Mouse (Mus musculus) heart, postnatal 10 days (tissue): Measurements from ENCODE around the gene Naaladl1. TPM values are rescaled to one million over a fixed set of nuclear protein-coding genes. Genes with fewer than 3 reads are reported as not detected.

ENCODE experiments used
- DNase-seq, 2 experiments: peaks; one replicate each; pipeline ENCODE4 v3.0.0; 2021
- intact Hi-C: fragments of 180-260 bp; cut with DNase I; formaldehyde crosslinking; loops from one replicate; pipeline ENCODE4 v1.15.1; 2025
- total RNA-seq, 2 experiments: library from RNA; stranded (reverse); gene quantifications; 2 replicates each; pipeline ENCODE4 v1.2.3; 2021

Naaladl1 gene
- total RNA-seq, 2 experiments from 2014 or later: 0.10 to 0.17 TPM

GRCm38 (mm10) chr19:6079983-6080480, 25.6 kb upstream of the Naaladl1 start, which contains the start of gene Tmem262:
TSS of gene Tmem262 (plus strand) at chr19:6080033.
- intact Hi-C loops: no loop called here
- DNase-seq: no peak

GRCm38 (mm10) chr19:6082156-6082555, 23.4 kb upstream of the Naaladl1 start, which contains the start of gene Gm28374:
TSS of gene Gm28374 (minus strand) at chr19:6082256.
- no peak for DNase-seq
- intact Hi-C loops: no loop called here

GRCm38 (mm10) chr19:6084478-6085248, 20.9 kb upstream of the Naaladl1 start, which contains the start of the genes Zfpl1 and Cdca5:
TSS of gene Zfpl1 (minus strand) at chr19:6084956.
TSS of gene Cdca5 (plus strand) at chr19:6084983.
- intact Hi-C loops: loop anchor here (2.0 kb wide), 1 partner anchor 34 kb away; the partner anchor contains the start of gene Sac3d1

DNA sequence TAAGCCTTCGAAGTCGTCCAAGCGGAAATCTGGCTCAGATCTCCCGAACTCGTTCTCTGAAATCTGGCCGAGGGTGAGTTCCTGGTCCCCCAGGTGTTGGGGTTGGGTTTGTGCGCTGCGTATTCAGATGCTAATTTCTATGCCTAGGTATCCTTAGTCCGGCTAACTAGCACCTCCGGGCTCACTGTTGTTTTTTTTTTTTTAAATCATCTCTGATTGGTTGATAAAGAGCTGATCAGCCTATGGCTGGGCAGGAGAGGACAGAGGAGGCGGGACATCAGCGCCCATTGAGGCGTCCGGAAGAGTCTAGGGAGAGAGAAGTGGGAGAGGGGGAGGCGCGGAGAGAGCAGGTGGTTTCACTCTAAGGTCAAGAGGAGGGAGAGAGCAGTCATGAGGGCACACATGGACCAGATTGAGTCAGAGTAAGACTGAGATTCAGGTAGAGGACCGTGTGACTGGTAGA, 20.1 kb upstream of the Naaladl1 start:
- intact Hi-C loops: loop anchor here (2.0 kb wide), 1 partner anchor 33 kb away; the partner anchor contains the start of gene Sac3d1

More at GRCm38 (mm10) chr19:6084478-6085248, 20.9 kb upstream of the Naaladl1 start, which contains the start of the genes Zfpl1 and Cdca5:
- DNase-seq: peak; percentile 97 to 98

GRCm38 (mm10) chr19:6088841-6089240, 16.7 kb upstream of the Naaladl1 start:
- intact Hi-C loops: no loop called here

More for the DNA sequence above, 20.1 kb upstream of the Naaladl1 start:
- DNase-seq: peak; percentile 44 to 51

GRCm38 (mm10) chr19:6094119-6094518, 11.5 kb upstream of the Naaladl1 start, which contains the start of gene AC131692.1:
TSS of gene AC131692.1 (plus strand) at chr19:6094419.
- intact Hi-C loops: no loop called here
- DNase-seq: no peak

More at GRCm38 (mm10) chr19:6088841-6089240, 16.7 kb upstream of the Naaladl1 start:
- no peak for DNase-seq

- no peak for DNase-seq
- intact Hi-C loops: no loop called here
Measured at GRCm38 (mm10) chr19:6097847-6098246, 7.7 kb upstream of the Naaladl1 start.

DNA sequence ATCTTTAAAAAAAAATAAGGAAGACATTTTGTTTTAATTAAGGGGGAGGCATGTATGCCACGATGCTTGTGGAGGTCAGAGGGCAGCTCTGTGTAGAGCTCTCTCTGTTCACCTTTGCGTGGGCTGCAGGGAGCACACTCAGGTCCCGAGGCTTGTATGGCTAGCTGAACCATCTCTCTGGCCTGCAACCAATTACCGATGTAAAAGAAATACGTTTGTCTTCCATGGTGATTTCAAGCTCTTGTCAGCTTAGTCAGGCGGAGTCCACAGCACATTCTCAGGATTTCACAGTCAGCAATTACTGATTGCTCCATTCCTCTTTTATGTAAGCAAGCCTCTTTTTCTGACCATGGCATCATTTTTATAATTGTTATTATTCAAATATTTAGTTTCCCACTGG, 4.4 kb upstream of the Naaladl1 start:
- DNase-seq: no peak
- intact Hi-C loops: no loop called here

- DNase-seq: peak in 1 of 2 experiments; percentile 24
- intact Hi-C loops: no loop called here
Measured at GRCm38 (mm10) chr19:6102169-6102853, 3.3 kb upstream of the Naaladl1 start.

DNA sequence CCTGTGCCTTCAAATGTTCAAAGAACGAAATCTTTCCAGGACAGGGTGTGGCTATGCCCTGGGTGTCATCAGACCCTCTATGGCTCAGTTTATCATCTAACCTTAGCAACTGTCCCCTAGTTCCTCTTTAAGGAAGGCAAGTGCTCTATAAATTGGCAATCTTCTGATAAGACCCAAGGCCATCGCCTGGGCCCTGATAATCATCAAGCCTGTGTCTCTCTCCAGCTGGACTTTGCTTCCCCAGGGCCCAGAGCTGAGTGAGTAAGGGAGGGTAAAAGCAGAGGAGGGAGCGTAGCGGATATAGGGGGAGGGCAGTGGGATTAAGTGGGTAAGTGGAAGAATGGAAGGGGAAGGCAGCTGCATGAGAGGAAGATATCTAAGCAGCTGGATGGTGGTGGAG, 1.1 kb upstream of the Naaladl1 start:
- DNase-seq: no peak
- intact Hi-C loops: no loop called here

DNA sequence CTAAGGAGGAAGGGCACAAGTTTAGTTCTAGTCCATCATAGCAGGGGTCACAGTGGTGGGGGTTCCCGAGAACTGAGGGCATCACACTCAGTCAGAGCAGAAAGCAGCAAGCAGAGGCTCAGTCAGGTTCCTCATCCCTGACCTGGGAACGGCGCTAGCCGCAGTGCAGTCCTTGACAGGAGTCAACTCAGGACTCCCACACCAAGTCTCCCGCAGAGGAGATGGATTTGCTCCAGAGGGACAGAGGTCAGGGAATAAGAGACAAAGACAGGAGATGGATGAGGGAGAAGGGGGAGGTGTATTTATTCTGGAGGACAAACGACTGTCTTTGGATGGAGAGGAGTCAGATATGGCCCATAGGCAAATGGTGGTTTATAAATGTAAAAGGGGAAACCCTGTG, 7.5 kb downstream of the Naaladl1 start:
- intact Hi-C loops: no loop called here
- DNase-seq: no peak

DNA sequence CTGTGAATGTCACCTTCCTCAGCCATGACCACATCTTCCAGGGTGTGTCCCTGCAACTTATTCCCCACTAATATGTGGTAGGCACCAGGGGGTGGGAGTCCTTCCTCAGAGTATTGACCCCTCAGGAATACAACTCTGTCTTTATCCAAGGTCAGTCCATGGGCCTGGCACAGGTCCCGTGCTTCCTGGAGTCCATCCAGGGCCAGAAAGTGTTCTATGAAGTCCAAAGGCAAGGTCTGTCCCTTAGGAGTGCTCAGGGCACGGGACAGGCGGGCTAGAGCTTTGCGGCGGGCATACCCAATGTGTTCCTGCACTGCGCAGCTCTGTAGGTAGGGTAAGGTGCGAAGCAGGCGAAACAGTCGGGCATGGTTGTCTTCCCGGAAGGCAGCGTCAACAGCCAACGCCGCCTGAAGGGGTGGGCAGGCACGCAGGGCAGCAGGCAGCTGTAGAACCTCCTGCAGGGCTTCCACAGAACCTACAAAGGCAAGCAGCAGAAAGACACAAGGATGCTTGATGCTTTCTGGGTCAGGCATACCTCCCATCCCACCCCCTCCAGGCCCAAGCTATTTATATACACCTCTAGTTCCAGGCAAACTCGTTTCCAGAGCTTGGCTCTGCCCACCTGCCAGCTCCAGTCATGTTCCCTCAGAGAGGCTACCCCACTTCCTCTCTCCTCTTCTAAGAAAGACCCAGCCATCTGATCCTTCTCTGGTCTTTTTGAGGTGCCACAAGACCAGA, 10.7 kb downstream of the Naaladl1 start:
- intact Hi-C loops: no loop called here
- DNase-seq: peak; percentile 34 to 37

- no peak for DNase-seq
- intact Hi-C loops: no loop called here
Measured at GRCm38 (mm10) chr19:6117346-6117985, 11.9 kb downstream of the Naaladl1 start.

- DNase-seq: peak; percentile 93
- intact Hi-C loops: loop anchor here (2.0 kb wide), 1 partner anchor 33 kb away; the partner anchor contains the start of genes Cdca5 and Zfpl1
Measured at GRCm38 (mm10) chr19:6117986-6118676, 12.5 kb downstream of the Naaladl1 start, which contains the start of gene Sac3d1. TSS of gene Sac3d1 (minus strand) at chr19:6118650.

DNA sequence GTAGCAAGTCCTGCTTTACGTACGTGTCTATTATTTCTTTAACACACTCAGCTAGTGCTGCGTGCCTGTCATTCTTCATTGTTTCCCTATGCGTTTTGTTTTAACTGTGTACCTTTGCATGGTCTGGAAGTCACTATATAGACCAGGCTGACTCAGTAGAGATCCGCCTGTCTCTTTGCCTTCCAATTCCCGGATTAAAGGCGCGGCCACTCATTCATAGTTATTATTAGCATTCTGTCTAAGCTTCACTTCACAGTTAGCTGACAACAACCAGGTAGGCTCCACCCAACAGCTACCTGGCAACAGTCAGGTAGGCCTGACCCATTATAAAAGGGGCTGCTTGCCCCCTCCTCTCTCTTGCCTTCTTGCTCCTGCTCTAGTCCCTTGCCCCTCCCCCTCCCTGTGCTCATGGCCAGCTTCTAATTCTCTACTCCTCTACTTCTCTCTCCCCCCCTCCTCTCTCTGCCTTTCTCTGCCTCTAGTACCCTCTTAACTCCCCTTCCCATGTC, 13.1 kb downstream of the Naaladl1 start:
- DNase-seq: no peak
- intact Hi-C loops: loop anchor here (2.0 kb wide), 1 partner anchor 34 kb away; the partner anchor contains the start of genes Cdca5 and Zfpl1

DNA sequence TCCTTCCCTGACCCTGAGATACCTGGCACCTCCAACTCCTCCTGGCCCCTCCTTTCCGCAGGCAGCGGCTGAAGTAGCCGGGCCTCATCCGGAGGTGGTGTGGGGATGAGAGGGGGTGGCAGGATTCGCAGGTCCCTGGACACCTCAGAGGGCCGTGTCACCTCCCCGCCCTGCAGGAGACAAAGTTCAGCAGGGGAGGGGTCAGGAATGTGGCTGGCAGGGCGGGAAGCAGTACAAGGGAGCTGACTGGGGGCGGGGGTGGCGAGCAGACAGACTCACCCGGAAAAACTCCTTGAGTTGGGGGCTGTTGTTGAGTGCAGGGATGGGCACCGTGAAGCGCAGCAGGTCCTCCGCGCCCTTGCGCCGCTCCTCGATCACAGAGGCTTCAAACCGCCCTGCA, 16.2 kb downstream of the Naaladl1 start:
- intact Hi-C loops: loop anchor here (1.0 to 5.0 kb wide), 2 partner anchors 156 to 219 kb away; no protein-coding TSS in a partner anchor
- DNase-seq: no peak

- intact Hi-C loops: loop anchor here (5.0 kb wide), 1 partner anchor 221 kb away; no protein-coding TSS in a partner anchor
- no peak for DNase-seq
Measured at GRCm38 (mm10) chr19:6123330-6123729, 17.7 kb downstream of the Naaladl1 start.

DNA sequence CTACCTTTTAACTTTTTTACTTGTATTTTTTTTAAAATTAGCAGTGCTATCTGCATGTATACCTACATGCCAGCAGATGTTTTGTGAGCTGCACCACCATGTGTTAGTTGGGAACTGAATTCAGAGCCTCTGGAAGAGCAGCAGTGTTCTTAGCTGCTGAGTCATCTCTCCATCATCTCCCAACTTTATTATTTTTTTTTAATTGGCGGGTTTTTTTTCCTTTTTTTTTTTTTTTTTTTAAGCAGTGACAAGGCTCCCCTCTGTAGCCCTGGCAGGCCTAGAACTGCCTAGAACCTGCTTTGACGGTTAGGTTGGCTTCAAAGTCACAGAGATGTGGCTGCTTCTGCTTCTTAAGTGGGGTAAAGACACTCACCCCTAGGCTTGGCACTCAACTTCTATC, 19.3 kb downstream of the Naaladl1 start:
- no peak for DNase-seq
- intact Hi-C loops: loop anchor here (5.0 kb wide), 2 partner anchors 78 to 223 kb away; partner anchors contain the start of gene Syvn1
